Mouse (Mus musculus): ENCODE data around the gene Cntn4. TPM values are rescaled to one million over a fixed set of nuclear protein-coding genes. Genes with fewer than 3 reads are reported as not detected.

Cntn4 gene
- total RNA-seq (2021), result 0.97 and 1.9 TPM in 2 replicates
- long read RNA-seq, partial matches to known transcripts, result 0 of 1 reads
- long read RNA-seq, other reads (novel, unspliced or antisense), result 1 of 1 reads

- DNase-seq, result peak; percentile 3
These were observed at the start of gene Cntn4 for GRCm38 (mm10) chr6:105677149-105678031. Gene Cntn4 (plus strand): TSS chr6:105677660.

- no peak for DNase-seq
These were observed 3.2 kb upstream of the Cntn4 start for GRCm38 (mm10) chr6:105674276-105674675.

GRCm38 (mm10) chr6:105675099-105675498 is 2.4 kb upstream of the Cntn4 start:
- DNase-seq, result no peak

GRCm38 (mm10) chr6:105676637-105677036 is 823 bp upstream of the Cntn4 start:
- no peak for DNase-seq

- DNase-seq, result no peak
These were observed 1.3 kb downstream of the Cntn4 start for GRCm38 (mm10) chr6:105678778-105679177.

- no peak for DNase-seq
These were observed 4.0 kb downstream of the Cntn4 start for GRCm38 (mm10) chr6:105681496-105681895.

- no peak for DNase-seq
These were observed 5.8 kb downstream of the Cntn4 start for GRCm38 (mm10) chr6:105683251-105683650.

- DNase-seq, result no peak
These were observed 6.7 kb downstream of the Cntn4 start for GRCm38 (mm10) chr6:105684123-105684522.

GRCm38 (mm10) chr6:105688195-105688594 is 10.7 kb downstream of the Cntn4 start:
- no peak for DNase-seq

GRCm38 (mm10) chr6:105742026-105742425 is 64.6 kb downstream of the Cntn4 start:
- no peak for DNase-seq

- no peak for DNase-seq
These were observed 103.2 kb downstream of the Cntn4 start for GRCm38 (mm10) chr6:105780616-105781015.

- no peak for DNase-seq
These were observed 111.0 kb downstream of the Cntn4 start for GRCm38 (mm10) chr6:105788462-105788861.

GRCm38 (mm10) chr6:105835099-105835498 is 157.6 kb downstream of the Cntn4 start:
- no peak for DNase-seq

- no peak for DNase-seq
These were observed 169.8 kb downstream of the Cntn4 start for GRCm38 (mm10) chr6:105847296-105847695.

- DNase-seq, result no peak
These were observed 215.4 kb downstream of the Cntn4 start for GRCm38 (mm10) chr6:105892838-105893237.

- no peak for DNase-seq
These were observed 261.0 kb downstream of the Cntn4 start for GRCm38 (mm10) chr6:105938485-105938884.

GRCm38 (mm10) chr6:105939303-105939702 is 261.8 kb downstream of the Cntn4 start:
- DNase-seq, result no peak

GRCm38 (mm10) chr6:105940591-105940990 is 263.1 kb downstream of the Cntn4 start:
- DNase-seq, result no peak

- DNase-seq, result no peak
These were observed 314.0 kb downstream of the Cntn4 start for GRCm38 (mm10) chr6:105991492-105991891.

GRCm38 (mm10) chr6:106013018-106013417 is 335.6 kb downstream of the Cntn4 start:
- no peak for DNase-seq

GRCm38 (mm10) chr6:106015126-106015525 is 337.7 kb downstream of the Cntn4 start:
- DNase-seq, result no peak

- no peak for DNase-seq
These were observed 371.4 kb downstream of the Cntn4 start for GRCm38 (mm10) chr6:106048878-106049277.

- DNase-seq, result no peak
These were observed 378.7 kb downstream of the Cntn4 start for GRCm38 (mm10) chr6:106056123-106056522.

- no peak for DNase-seq
These were observed 400.7 kb downstream of the Cntn4 start for GRCm38 (mm10) chr6:106078071-106078603.
